Mouse (Mus musculus) hindbrain, embryonic 12.5 days (tissue): ENCODE results near the gene Tnfaip1. TPM values are rescaled to one million over a fixed set of nuclear protein-coding genes. Genes with fewer than 3 reads are reported as not detected.
A peak's percentile ranks its signal among the peaks of the same experiment; 100 is the strongest.

Experiments
- ATAC-seq: fragments of 200-750 bp; cut with Nextera tagmentation; 2 replicates; pipeline ENCODE4 v1.8.0; 2017; ENCODE audit warnings: moderate TSS enrichment; ENCODE audit not compliant: low FRiP score
- H3K27ac ChIP-seq: fragments of 300-500 bp; sonication (generic); 2 replicates; pipeline ENCODE4 v1.5.1; 2016; ENCODE audit warnings: mild to moderate bottlenecking
- H3K27me3 ChIP-seq: fragments of 300-500 bp; sonication (generic); 2 replicates; pipeline ENCODE4 v1.6.1; 2016; ENCODE audit warnings: mild to moderate bottlenecking
- H3K36me3 ChIP-seq: fragments of 300-500 bp; sonication (generic); 2 replicates; pipeline ENCODE4 v1.6.1; 2016; ENCODE audit warnings: mild to moderate bottlenecking
- H3K4me1 ChIP-seq: fragments of 300-500 bp; sonication (generic); 2 replicates; pipeline ENCODE4 v1.6.1; 2016
- H3K4me2 ChIP-seq: fragments of 300-500 bp; sonication (generic); replicated peaks from 2 replicates; pipeline ENCODE4 v1.6.1; 2016; ENCODE audit warnings: mild to moderate bottlenecking
- H3K4me3 ChIP-seq: fragments of 300-500 bp; sonication (generic); 2 replicates; pipeline ENCODE4 v1.5.1; 2016; ENCODE audit warnings: mild to moderate bottlenecking
- H3K9ac ChIP-seq: fragments of 300-500 bp; sonication (generic); 2 replicates; pipeline ENCODE4 v1.6.1; 2016; ENCODE audit warnings: mild to moderate bottlenecking, moderate library complexity
- H3K9me3 ChIP-seq: fragments of 300-500 bp; sonication (generic); replicated peaks from 2 replicates; pipeline ENCODE4 v1.6.1; 2016; ENCODE audit warnings: mild to moderate bottlenecking
- WGBS: fragments of 180-500 bp; shearing (Covaris S2); methylation state at CpG from one replicate; pipeline ENCODE4 v1.1.7; 2016; 5-methylcytosine and 5-hydroxymethylcytosine counted together
- polyA plus RNA-seq: library from polyadenylated mRNA; unstranded; fragments of >200 nt; fragmentation: Nextera tagmentation; extraction: Ambion mirVana; gene quantifications from 2 replicates; pipeline ENCODE4 v1.2.1, GENCODE M21; 2016

Gene Tnfaip1
- polyA plus RNA-seq, 1 experiment from 2014 or later: 61.4 TPM

DNA sequence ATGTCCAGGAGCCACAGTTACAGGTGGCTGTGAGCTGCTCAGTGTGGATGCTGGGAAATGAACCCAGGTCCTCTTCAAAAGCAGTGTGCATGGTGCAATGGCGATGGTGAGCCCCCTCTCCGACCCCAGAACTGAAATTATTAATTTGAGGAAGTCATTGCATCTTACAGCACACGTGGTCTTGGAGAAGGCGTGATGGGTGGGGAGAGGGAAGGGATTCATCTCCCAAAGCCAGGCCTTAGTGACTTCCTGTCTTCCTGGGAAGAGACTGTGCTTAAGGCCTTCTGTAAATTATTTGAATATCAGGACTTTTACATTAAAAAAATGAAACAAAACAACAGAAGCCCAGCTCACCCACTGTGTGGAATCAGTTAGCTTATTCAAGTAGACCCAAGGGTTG lies 19.9 kb upstream of the Tnfaip1 start:
- Histone ChIP-seq H3K9me3 (peaks cover 5% of the 10 kb centered on the region; the same call in 1 of the 2 replicates), H3K36me3 (no peaks in the 10 kb centered on the region), H3K9ac (no peak overlapping the region), H3K27me3 (no peaks in the 10 kb centered on the region), H3K4me2 (no peak overlapping the region), H3K4me1 (peaks cover 2% of the 10 kb centered on the region), H3K4me3 (no peak overlapping the region), H3K27ac (no peak overlapping the region)
- no peak for ATAC-seq
- WGBS: 85% methylated on average over 4 of the region's 4 CpGs

DNA sequence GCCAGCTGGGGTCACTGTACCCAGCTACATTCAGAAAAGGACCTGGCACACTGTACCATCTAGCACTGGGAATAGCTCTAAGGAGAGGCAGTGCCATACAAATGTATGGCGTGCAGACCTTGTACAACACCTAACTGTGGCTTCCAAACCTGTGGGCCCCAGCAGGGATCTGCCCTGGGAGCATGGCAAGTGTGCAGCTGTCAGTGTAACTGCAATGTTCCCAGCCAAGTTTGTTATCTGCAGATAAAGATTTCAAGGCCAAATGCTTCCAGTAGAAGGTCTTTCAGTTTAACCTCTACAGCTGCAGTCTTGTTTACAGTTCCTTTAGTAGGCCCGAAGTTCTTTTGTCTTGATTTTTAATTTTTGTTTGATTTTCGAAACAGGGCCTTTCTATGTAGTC lies 19.5 kb upstream of the Tnfaip1 start:
- Histone ChIP-seq H3K27ac (no peak overlapping the region), H3K4me2 (no peak overlapping the region), H3K4me3 (no peak overlapping the region), H3K36me3 (no peaks in the 10 kb centered on the region), H3K4me1 (peaks cover 3% of the 10 kb centered on the region), H3K9ac (no peak overlapping the region), H3K9me3 (peaks cover 5% of the 10 kb centered on the region; the same call in 1 of the 2 replicates), H3K27me3 (no peaks in the 10 kb centered on the region)
- no peak for ATAC-seq
- 82% methylated on average over 3 of the region's 3 CpGs for WGBS

DNA sequence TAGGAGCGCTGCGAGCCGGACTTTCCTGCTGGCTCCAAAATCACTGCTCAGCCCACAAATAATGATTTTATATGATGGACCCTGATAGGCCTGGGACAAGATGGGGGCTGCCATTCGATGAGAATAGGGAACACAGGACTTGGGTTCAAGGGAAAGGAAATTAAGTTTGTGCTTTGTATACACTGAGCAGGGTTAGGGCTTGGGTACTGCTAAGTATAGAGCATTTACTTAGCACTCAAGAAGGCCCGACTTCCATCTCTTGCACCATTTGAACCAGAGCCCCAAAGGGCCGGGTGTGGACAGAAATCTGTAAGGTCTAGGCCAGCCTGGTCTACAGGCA lies 14.9 kb upstream of the Tnfaip1 start:
- H3K27ac ChIP-seq: peak overlapping the region; percentile 81
- ATAC-seq: peak; percentile 58
- peak overlapping the region; percentile 79 for H3K4me2 ChIP-seq
- H3K9me3 ChIP-seq: peaks cover 5% of the 10 kb centered on the region; the same call in 1 of the 2 replicates
- no peaks in the 10 kb centered on the region for H3K27me3 ChIP-seq
- H3K4me3 ChIP-seq: peak overlapping the region; percentile 56
- peak overlapping the region; percentile 53 for H3K9ac ChIP-seq
- H3K4me1 ChIP-seq: peaks cover 24% of the 10 kb centered on the region
- 38% methylated on average over 6 of the region's 6 CpGs for WGBS
- no peaks in the 10 kb centered on the region for H3K36me3 ChIP-seq

DNA sequence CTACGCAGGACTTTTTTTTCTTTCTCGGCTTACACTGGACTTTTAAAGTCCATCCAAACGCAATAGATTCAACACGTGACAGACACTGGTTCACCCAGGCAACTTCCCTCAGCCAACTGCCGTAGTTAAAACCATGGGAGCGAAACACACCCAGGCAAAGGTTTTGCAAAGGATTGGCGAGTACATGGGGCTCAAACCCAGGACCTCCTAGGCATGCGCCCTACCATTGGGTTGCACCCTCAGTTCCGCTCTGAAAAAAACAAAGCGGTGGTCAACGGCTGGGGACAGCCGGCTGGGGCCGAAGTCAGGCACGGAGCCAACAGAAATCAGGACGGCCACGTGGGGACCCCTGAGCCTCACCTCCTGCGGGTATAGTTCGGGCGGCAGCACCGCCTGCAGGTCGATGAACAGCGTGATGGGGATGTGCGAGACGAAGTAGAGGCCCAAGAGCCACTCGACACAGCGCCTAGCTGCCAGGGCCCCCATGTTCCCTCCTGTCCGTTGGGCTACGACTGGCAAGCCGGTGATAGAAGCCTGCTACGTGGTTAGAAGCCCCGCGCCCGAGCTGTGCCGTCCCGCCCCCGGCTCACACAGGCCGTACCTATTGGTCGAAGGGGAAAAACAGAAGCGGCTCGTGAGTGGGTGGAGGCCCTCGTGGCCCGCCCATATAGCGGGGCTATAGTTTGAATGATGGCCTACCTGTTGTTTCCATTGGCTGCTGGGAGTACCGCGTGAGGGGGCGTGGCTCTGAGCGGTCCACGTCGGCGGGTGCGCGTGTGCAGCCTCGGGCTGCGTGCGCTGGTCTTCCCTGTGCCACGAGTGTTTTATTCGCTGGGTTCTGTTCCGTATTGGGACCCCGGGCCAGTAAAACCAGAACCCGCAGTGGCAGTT lies 14.3 kb upstream of the Tnfaip1 start, which contains the start of gene Tmem97:
TSS of gene Tmem97 (minus strand) at position 610 of the 891 bp plus-strand sequence.
- Histone ChIP-seq H3K4me3 (peak within 1 kb of the TSS; percentile 56), H3K4me2 (peak within 1 kb of the TSS; percentile 79), H3K27ac (peak within 1 kb of the TSS; percentile 81), H3K4me1 (peaks cover 24% of the 10 kb centered on the region), H3K9me3 (peaks cover 5% of the 10 kb centered on the region; the same call in 1 of the 2 replicates), H3K9ac (peak within 1 kb of the TSS; percentile 65), H3K27me3 (no peaks in the 10 kb centered on the region), H3K36me3 (peaks cover 3% of the 10 kb centered on the region; the same call in 1 of the 2 replicates)
- peak; percentile 100 for ATAC-seq
- WGBS: under 1% methylated on average over 60 of the region's 60 CpGs

DNA sequence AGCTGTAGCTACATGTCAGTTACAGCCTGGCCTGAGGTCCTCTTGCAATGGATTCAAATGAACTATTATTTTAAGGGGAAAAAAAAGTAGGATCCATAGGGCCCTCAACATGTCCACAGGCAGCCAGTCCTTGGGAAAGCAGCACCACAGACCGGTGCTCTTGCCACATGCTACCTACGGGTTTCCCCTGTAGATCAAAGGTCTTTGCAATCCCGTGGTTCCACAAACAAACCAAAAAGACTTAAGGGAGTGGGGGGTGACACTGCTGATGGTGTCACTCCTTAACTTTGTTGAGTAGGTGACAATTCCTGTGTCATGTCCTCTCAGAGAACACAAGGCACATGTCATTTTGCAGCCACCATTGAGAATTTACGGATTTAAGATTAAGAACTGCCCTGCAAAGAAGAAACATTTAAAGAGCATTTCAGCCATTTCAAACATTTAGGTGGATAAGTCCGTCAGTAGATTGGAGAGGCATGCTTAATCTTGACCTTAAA lies 13.4 kb upstream of the Tnfaip1 start:
- peak overlapping the region; percentile 56 for H3K4me3 ChIP-seq
- 21% methylated on average over 5 of the region's 5 CpGs for WGBS
- no peaks in the 10 kb centered on the region for H3K27me3 ChIP-seq
- H3K4me1 ChIP-seq: peaks cover 24% of the 10 kb centered on the region
- ATAC-seq: no peak
- peaks cover 5% of the 10 kb centered on the region; the same call in 1 of the 2 replicates for H3K9me3 ChIP-seq
- no peak overlapping the region for H3K27ac ChIP-seq
- H3K9ac ChIP-seq: peak overlapping the region; percentile 65; the same call in 1 of the 2 replicates
- peaks cover 4% of the 10 kb centered on the region; the same call in 1 of the 2 replicates for H3K36me3 ChIP-seq
- H3K4me2 ChIP-seq: peak overlapping the region; percentile 79

DNA sequence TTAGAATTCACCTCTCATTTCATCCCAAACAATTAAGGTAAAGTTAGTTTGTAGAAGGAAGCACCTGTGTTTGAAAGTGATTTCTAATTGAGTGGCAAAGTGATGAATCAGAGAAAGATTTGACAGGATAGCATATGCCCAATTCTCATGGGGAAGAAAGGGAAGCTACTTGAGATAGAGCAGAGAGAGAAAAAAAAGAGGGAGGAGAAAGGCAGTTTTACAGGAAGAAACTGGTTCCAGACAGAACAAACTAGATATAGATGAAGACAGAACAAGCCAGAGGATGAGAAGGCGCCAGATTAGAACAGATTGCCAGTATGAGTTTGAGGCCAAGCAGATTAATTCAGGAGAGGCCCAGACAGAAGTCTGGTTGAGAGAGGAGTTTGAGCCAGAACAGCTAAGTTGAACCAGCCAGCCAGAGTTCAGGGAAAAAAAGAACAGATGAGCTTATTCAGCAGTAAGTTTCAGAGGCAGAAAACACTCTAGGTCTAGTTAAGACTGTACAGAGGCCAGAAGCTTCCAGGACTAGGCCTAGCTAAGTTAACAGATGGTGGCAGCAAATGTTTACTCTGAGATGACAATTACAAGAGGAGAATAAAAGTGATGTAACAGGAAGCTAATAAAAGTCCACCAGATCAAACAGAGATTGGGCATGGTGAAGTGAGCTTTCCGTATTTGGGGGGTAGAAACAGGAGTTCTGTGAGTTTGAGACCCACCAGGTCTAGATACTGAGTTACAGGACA lies 11.8 kb upstream of the Tnfaip1 start:
- H3K4me1 ChIP-seq: peaks cover 24% of the 10 kb centered on the region
- WGBS: 94% methylated on average over 2 of the region's 2 CpGs
- no peak overlapping the region; the same call in 1 of the 2 replicates for H3K4me2 ChIP-seq
- 0 out of 2 replicates have a peak overlapping the region, but pooled peaks have one; percentile 4 for H3K27ac ChIP-seq
- no peaks in the 10 kb centered on the region for H3K27me3 ChIP-seq
- peaks cover 16% of the 10 kb centered on the region for H3K36me3 ChIP-seq
- H3K4me3 ChIP-seq: no peak overlapping the region
- H3K9ac ChIP-seq: no peak overlapping the region
- no peaks in the 10 kb centered on the region for H3K9me3 ChIP-seq
- ATAC-seq: no peak

DNA sequence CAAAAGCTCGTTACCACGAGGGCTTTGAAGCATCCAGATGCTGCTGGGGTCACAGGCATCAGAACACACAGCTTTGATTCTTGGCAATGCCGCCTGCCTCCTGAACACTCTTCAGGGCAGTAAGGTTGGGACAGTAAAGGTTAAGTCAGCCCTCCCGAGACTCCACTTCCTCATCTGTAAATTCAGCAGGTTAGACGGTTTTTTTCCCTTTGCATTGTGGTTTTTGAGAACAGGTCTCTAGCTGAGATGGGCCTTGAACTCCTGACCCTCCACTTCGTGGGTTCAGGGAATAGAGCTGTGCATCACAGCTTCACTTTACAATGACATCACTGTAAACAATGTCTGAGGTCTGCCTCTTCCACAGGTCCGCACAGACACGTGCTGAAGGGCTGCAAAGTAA lies 9.0 kb upstream of the Tnfaip1 start:
- ATAC-seq: no peak
- H3K4me2 ChIP-seq: no peak overlapping the region
- H3K27me3 ChIP-seq: no peaks in the 10 kb centered on the region
- WGBS: 74% methylated on average over 8 of the region's 8 CpGs
- no peak overlapping the region for H3K4me3 ChIP-seq
- H3K27ac ChIP-seq: no peak overlapping the region
- H3K9ac ChIP-seq: no peak overlapping the region
- peaks cover 21% of the 10 kb centered on the region for H3K4me1 ChIP-seq
- H3K9me3 ChIP-seq: no peaks in the 10 kb centered on the region
- H3K36me3 ChIP-seq: peaks cover 37% of the 10 kb centered on the region

DNA sequence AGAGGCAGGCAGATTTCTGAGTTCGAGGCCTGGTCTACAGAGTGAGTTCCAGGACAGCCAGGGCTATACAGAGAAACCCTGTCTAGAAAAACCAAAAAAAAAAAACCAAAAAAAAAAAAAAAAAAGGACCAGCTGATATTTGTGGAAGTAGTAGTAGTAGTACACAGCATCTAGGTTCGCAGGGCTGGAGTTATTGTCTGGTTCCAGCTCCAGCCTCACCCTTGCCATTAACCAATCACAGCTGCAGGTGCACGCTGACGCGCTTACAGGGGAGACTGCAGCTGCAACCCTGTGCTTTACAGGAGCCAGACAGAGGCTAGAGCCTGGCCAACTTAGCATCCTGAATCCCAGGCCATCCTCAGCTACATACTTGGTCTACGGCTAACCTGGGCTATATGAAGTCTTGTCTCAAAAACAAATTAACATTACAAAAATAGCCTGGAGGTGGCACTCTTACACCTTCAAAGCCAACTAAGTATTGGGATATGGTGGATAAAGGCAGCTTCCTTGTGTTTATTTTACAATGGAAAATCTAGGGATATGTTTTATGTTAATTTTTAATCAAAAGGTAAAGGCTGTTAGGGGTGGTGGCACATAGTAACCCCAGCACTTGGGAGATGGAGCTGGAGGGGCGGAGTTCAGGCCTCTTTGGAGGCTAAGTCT lies 8.4 kb upstream of the Tnfaip1 start:
- no peak overlapping the region for H3K4me3 ChIP-seq
- no peak overlapping the region for H3K9ac ChIP-seq
- peaks cover 17% of the 10 kb centered on the region for H3K4me1 ChIP-seq
- no peaks in the 10 kb centered on the region for H3K27me3 ChIP-seq
- H3K9me3 ChIP-seq: no peaks in the 10 kb centered on the region
- WGBS: 96% methylated on average over 7 of the region's 7 CpGs
- no peak overlapping the region for H3K27ac ChIP-seq
- peaks cover 43% of the 10 kb centered on the region for H3K36me3 ChIP-seq
- ATAC-seq: no peak
- H3K4me2 ChIP-seq: no peak overlapping the region

DNA sequence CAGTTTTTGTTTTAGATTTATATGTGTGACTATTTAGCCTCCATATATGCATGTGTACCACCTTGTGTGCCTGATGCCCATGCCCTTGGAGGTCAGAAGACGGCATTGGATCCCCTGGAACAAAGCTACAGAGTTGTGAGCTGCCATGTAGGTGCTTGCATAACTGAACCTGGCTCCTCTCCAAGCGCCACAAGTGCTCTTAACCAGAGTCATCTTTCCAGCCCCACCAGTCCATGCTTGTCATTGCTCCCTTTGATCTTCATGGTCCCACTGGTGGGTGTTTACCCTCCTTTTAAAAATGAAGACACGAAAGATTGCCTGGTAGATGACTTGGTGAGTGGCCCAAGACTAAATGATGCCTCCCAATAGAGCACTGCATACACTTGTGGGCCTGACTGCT lies 4.2 kb upstream of the Tnfaip1 start:
- no peak overlapping the region for H3K4me2 ChIP-seq
- no peaks in the 10 kb centered on the region for H3K9me3 ChIP-seq
- no peak overlapping the region for H3K9ac ChIP-seq
- 95% methylated on average over 3 of the region's 3 CpGs for WGBS
- no peaks in the 10 kb centered on the region for H3K27me3 ChIP-seq
- H3K4me3 ChIP-seq: no peak overlapping the region
- peaks cover 15% of the 10 kb centered on the region for H3K4me1 ChIP-seq
- peaks cover 53% of the 10 kb centered on the region for H3K36me3 ChIP-seq
- no peak overlapping the region for H3K27ac ChIP-seq
- no peak for ATAC-seq

DNA sequence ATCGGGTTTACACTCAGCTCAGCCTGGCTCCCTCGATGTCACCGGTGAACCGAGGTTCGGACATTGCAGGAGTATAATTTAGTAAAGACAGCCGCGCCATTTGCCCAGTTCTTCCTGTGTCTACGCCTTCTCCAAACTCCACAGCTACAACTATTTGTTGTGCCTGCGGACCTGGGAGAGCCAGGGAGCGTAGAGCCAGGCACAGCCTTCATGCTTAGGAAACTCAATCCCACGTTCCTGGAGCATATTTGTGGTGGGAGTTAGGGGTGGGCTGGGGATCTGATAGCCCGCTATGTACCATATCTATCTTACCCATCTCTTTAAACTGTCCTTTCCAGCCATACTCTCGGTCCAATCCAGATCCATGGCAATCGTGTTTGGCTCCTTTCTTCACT lies 555 bp upstream of the Tnfaip1 start:
- Histone ChIP-seq H3K4me1 (peaks cover 25% of the 10 kb centered on the region), H3K4me2 (peak overlapping the region; percentile 88), H3K36me3 (peaks cover 33% of the 10 kb centered on the region), H3K27me3 (no peaks in the 10 kb centered on the region), H3K27ac (peak overlapping the region; percentile 88), H3K4me3 (peak overlapping the region; percentile 80), H3K9me3 (no peaks in the 10 kb centered on the region), H3K9ac (peak overlapping the region; percentile 89)
- no peak for ATAC-seq
- 2% methylated on average over 14 of the region's 14 CpGs for WGBS

DNA sequence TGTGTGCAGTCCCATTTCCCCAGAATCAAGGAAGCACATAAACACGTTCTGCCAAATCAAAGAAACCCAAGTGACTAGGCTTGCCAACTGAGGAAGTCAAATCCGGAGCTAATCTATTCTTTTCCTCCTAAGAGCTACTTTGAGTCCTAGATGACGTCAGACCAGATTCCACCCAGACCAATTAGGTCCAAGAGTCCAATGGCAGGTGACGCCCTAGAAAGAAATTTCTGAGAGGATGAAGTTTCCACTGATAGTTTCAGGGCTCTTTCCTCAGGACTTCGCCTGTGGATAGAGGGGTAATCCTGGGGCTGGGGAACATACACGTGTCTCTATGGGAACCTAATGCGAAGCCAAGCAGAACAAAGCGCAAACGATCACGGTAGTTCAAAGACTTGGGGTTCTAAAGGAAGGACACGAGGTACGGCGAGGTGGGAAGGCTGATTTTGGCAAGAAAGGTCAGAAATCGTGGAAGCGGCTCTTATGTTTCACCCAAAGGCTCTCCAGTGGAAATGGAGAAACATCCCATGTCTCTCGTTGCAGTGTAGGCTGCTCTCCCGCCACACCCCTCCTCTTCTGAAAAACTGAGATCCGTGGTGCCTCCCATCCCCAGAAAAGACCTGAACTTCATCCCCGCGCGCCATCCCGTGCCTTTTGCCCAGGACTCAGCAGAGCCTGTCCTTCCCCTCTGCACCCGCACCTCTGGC lies 604 bp downstream of the Tnfaip1 start:
- H3K9ac ChIP-seq: peak overlapping the region; percentile 77
- H3K4me2 ChIP-seq: peak overlapping the region; percentile 76
- peaks cover 25% of the 10 kb centered on the region for H3K4me1 ChIP-seq
- peak overlapping the region; percentile 92 for H3K27ac ChIP-seq
- no peaks in the 10 kb centered on the region for H3K9me3 ChIP-seq
- no peaks in the 10 kb centered on the region for H3K27me3 ChIP-seq
- H3K36me3 ChIP-seq: peaks cover 23% of the 10 kb centered on the region
- ATAC-seq: peak; percentile 20
- whole genome bisulfite sequencing: under 1% methylated on average over 23 of the region's 23 CpGs
- H3K4me3 ChIP-seq: peak overlapping the region; percentile 80
